10 mouse cellular contexts compared by ENCODE assay signal in genomic region chr4:142071243-142071991, GRCm38 (mm10). TPM values are rescaled to one million over a fixed set of nuclear protein-coding genes. Genes with fewer than 3 reads are reported as not detected.
A peak's percentile ranks its signal among the peaks of the same experiment; 100 is the strongest.
DNase-seq lines count a peak whose midpoint lies in the region; ATAC-seq and TF ChIP-seq lines count a peak whose summit lies in the region.
"Had no signal": no experiment of that assay in that cellular context is flagged by ENCODE, and none has a peak within 500 bp of the region (broad histone marks: within the 10 kb centered on the region; RNA-seq: fewer than 3 reads in every experiment).

No protein-coding gene starts in this region.

- no peak overlapping the region for H3K27ac ChIP-seq in heart, embryonic 12.5 days (ENCODE audit: poor library complexity, severe bottlenecking)
- no peak overlapping the region for H3K27ac ChIP-seq in midbrain, postnatal 0 days (ENCODE audit: low read depth, low read length)
- no peak overlapping the region for H3K27ac ChIP-seq in midbrain, embryonic 13.5 days
- H3K27ac ChIP-seq in limb, embryonic 11.5 days (replicated peaks; ENCODE audit: low read depth, low read length): peak overlapping the region; percentile 55

- H3K4me3 ChIP-seq in heart, embryonic 12.5 days: no peak overlapping the region
- H3K4me3 ChIP-seq in midbrain, postnatal 0 days (ENCODE audit: low read depth, low read length): no peak overlapping the region
- no peak overlapping the region for H3K4me3 ChIP-seq in midbrain, embryonic 13.5 days (replicated peaks)
- no peak overlapping the region for H3K4me3 ChIP-seq in limb, embryonic 11.5 days (ENCODE audit: low read depth, low read length)

- TF ChIP-seq CTCF in midbrain, postnatal 0 days (IDR thresholded peaks at IDR 0.05): no peak

- 25% methylated on average over 18 of the region's 18 CpGs for WGBS in heart, embryonic 12.5 days
- 22% methylated on average over 18 of the region's 18 CpGs for WGBS in midbrain, postnatal 0 days
- WGBS in midbrain, embryonic 13.5 days: 12% methylated on average over 18 of the region's 18 CpGs
- WGBS in limb, embryonic 11.5 days: 6% methylated on average over 18 of the region's 18 CpGs

- H3K9me3 ChIP-seq in heart, embryonic 12.5 days (replicated peaks): no peaks in the 10 kb centered on the region
- H3K9me3 ChIP-seq in midbrain, postnatal 0 days (ENCODE audit: low read length): no peaks in the 10 kb centered on the region
- H3K9me3 ChIP-seq in midbrain, embryonic 13.5 days: no peaks in the 10 kb centered on the region
- H3K9me3 ChIP-seq in limb, embryonic 11.5 days (ENCODE audit: control insufficient read depth, low read length): no peaks in the 10 kb centered on the region

- no peak overlapping the region for H3K9ac ChIP-seq in heart, embryonic 12.5 days
- no peak overlapping the region for H3K9ac ChIP-seq in midbrain, postnatal 0 days (replicated peaks; ENCODE audit: low read length, poor library complexity, severe bottlenecking)
- no peak overlapping the region for H3K9ac ChIP-seq in midbrain, embryonic 13.5 days (replicated peaks)
- no peak overlapping the region for H3K9ac ChIP-seq in limb, embryonic 11.5 days (ENCODE audit: low read length)

- no peak for ATAC-seq in heart, embryonic 12.5 days (ENCODE audit: insufficient number of reproducible peaks, low FRiP score)
- no peak for ATAC-seq in midbrain, postnatal 0 days (ENCODE audit: low FRiP score)
- no peak for ATAC-seq in midbrain, embryonic 13.5 days
- peak; percentile 56; the same call in 1 of the 2 replicates for ATAC-seq in limb, embryonic 11.5 days (ENCODE audit: insufficient number of reproducible peaks, low FRiP score, low TSS enrichment, low read depth)
- no peak for ATAC-seq in erythroid progenitor cell, adult 5-6 weeks (replicated peaks; ENCODE audit: low FRiP score, poor library complexity, severe bottlenecking)

- peak; percentile 93 for DNase-seq in heart, adult 11 months
- peak; percentile 35 for DNase-seq in midbrain, postnatal 0 days (ENCODE audit: low spot score)
- DNase-seq in limb, embryonic 11.5 days (ENCODE audit: low spot score): peak; percentile 75
- no peak for DNase-seq in adrenal gland, adult 8-10 months
- no peak for DNase-seq in urinary bladder, postnatal 4 days (ENCODE audit: low spot score in 2 of 2)

- no peaks in the 10 kb centered on the region for H3K27me3 ChIP-seq in heart, embryonic 12.5 days (replicated peaks)
- H3K27me3 ChIP-seq in midbrain, postnatal 0 days (ENCODE audit: insufficient read depth, low read length): no peaks in the 10 kb centered on the region; the same call in 1 of the 2 replicates
- H3K27me3 ChIP-seq in midbrain, embryonic 13.5 days: peaks cover 20% of the 10 kb centered on the region; the same call in 1 of the 2 replicates
- no peaks in the 10 kb centered on the region for H3K27me3 ChIP-seq in limb, embryonic 11.5 days (ENCODE audit: control insufficient read depth, insufficient read depth, low read length)

- H3K36me3 ChIP-seq in heart, embryonic 12.5 days: peaks cover 4% of the 10 kb centered on the region; the same call in 1 of the 2 replicates
- H3K36me3 ChIP-seq in midbrain, postnatal 0 days (ENCODE audit: insufficient read depth, low read length): no peaks in the 10 kb centered on the region
- no peaks in the 10 kb centered on the region for H3K36me3 ChIP-seq in midbrain, embryonic 13.5 days
- no peaks in the 10 kb centered on the region for H3K36me3 ChIP-seq in limb, embryonic 11.5 days (ENCODE audit: control insufficient read depth, insufficient read depth, low read length)

- H3K4me2 ChIP-seq in heart, embryonic 12.5 days: no peak overlapping the region
- H3K4me2 ChIP-seq in midbrain, postnatal 0 days (ENCODE audit: low read depth, low read length, poor library complexity, severe bottlenecking): no peak overlapping the region
- H3K4me2 ChIP-seq in midbrain, embryonic 13.5 days (replicated peaks): no peak overlapping the region
- H3K4me2 ChIP-seq in limb, embryonic 11.5 days (ENCODE audit: low read depth, severe bottlenecking): 0 out of 2 replicates have a peak overlapping the region, but pooled peaks have one; percentile 1
- H3K4me2 ChIP-seq: heart, embryonic 11.5 days; midbrain, embryonic 11.5 days had no signal

- H3K4me1 ChIP-seq in heart, embryonic 12.5 days (replicated peaks): peaks cover 47% of the 10 kb centered on the region
- H3K4me1 ChIP-seq in midbrain, postnatal 0 days (ENCODE audit: insufficient read depth, low read length): no peaks in the 10 kb centered on the region; the same call in 1 of the 2 replicates
- H3K4me1 ChIP-seq in midbrain, embryonic 13.5 days (replicated peaks): peaks cover 26% of the 10 kb centered on the region
- H3K4me1 ChIP-seq in limb, embryonic 11.5 days (ENCODE audit: control insufficient read depth, insufficient read depth, low read length): peaks cover 44% of the 10 kb centered on the region

RNA-seq across cellular contexts. Expression of gene Tmem51, which starts 12.7 kb away (rescaled TPM):
- 28.3 and 29.6 TPM in 2 replicates for polyA plus RNA-seq in heart, embryonic 12.5 days (2016; fragmentation: Nextera tagmentation; extraction: Ambion mirVana)
- 5.9 and 7.1 TPM in 2 replicates for total RNA-seq in midbrain, postnatal 0 days (2014; rRNA removed)
- 7.9 and 9.4 TPM in 2 replicates for polyA plus RNA-seq in midbrain, postnatal 0 days (2015; fragmentation: Nextera tagmentation; extraction: Ambion mirVana)
- polyA plus RNA-seq in midbrain, embryonic 13.5 days (2015; fragmentation: Nextera tagmentation; extraction: Ambion mirVana): 5.7 and 6.4 TPM in 2 replicates
- polyA plus RNA-seq in limb, embryonic 11.5 days (2014; fragmentation: Nextera tagmentation; extraction: Ambion mirVana): 10.4 and 11.1 TPM in 2 replicates
- 1.8 TPM in 1 of 2 replicates, not detected in the other for total RNA-seq in erythroid progenitor cell, adult 5-6 weeks (2015; ENCODE audit: low replicate concordance)
- total RNA-seq in erythroid progenitor cell, adult 5-6 weeks (2017; ENCODE audit: low replicate concordance): 1.2 and 1.4 TPM in 2 replicates
- total RNA-seq in adrenal gland, adult 8-10 months (2022): 1 to 10 TPM; 3.6 to 5.7 (median 4.7) TPM

RNA-seq across cellular contexts. Expression of gene Fhad1, which starts 56.5 kb away (rescaled TPM):
- 3.9 and 4.8 TPM in 2 replicates for polyA plus RNA-seq in heart, embryonic 12.5 days (2016; fragmentation: Nextera tagmentation; extraction: Ambion mirVana)
- 3.6 and 5.6 TPM in 2 replicates for total RNA-seq in midbrain, postnatal 0 days (2014; rRNA removed)
- 6.6 and 7.2 TPM in 2 replicates for polyA plus RNA-seq in midbrain, postnatal 0 days (2015; fragmentation: Nextera tagmentation; extraction: Ambion mirVana)
- polyA plus RNA-seq in midbrain, embryonic 13.5 days (2015; fragmentation: Nextera tagmentation; extraction: Ambion mirVana): 3.0 and 3.4 TPM in 2 replicates
- polyA plus RNA-seq in limb, embryonic 11.5 days (2014; fragmentation: Nextera tagmentation; extraction: Ambion mirVana): 0.64 and 0.68 TPM in 2 replicates
- total RNA-seq in erythroid progenitor cell, adult 5-6 weeks (2015; ENCODE audit: low replicate concordance): not detected in 2 replicates
- total RNA-seq in erythroid progenitor cell, adult 5-6 weeks (2017; ENCODE audit: low replicate concordance): not detected in 2 replicates
- 1 to 10 TPM in 2 of 4 experiments, under 1 TPM in 2; 0.32 to 1.9 (median 1.1) TPM for total RNA-seq in adrenal gland, adult 8-10 months (2022)

Comparison
In these comparisons a context has a peak if more than half of its experiments do, and no peak if none do; other contexts are left out.
1. DNase-seq: peak in heart, adult 11 months (single experiment), midbrain, postnatal 0 days (single experiment) and limb, embryonic 11.5 days (single experiment); none in adrenal gland, adult 8-10 months (single experiment) and urinary bladder, postnatal 4 days (0 of 2).